Mouse (Mus musculus) layer of hippocampus, adult 9-11 months (tissue): ENCODE data around the gene Exd2.

Experiments
- DNase-seq: peaks from one replicate; pipeline ENCODE4 v3.0.0; 2022

The Exd2 gene

GRCm38 (mm10) chr12:80498356-80498755 is 35.5 kb downstream of the Exd2 start:
- DNase-seq, result no peak

- DNase-seq, result no peak
These were observed 37.6 kb downstream of the Exd2 start for GRCm38 (mm10) chr12:80500506-80500905.

- DNase-seq, result no peak
These were observed 41.8 kb downstream of the Exd2 start for GRCm38 (mm10) chr12:80504718-80505117.

- no peak for DNase-seq
These were observed 44.3 kb downstream of the Exd2 start for GRCm38 (mm10) chr12:80507041-80507745.

GRCm38 (mm10) chr12:80517977-80518376 is 55.1 kb downstream of the Exd2 start, which contains the start of gene Galnt16:
Galnt16 (plus strand) TSS chr12:80518277.
- no peak for DNase-seq

GRCm38 (mm10) chr12:80518393-80518756 is 55.5 kb downstream of the Exd2 start:
- no peak for DNase-seq

- DNase-seq, result peak; percentile 63
These were observed 56.1 kb downstream of the Exd2 start for GRCm38 (mm10) chr12:80518757-80519620.

GRCm38 (mm10) chr12:80519621-80520332 is 56.9 kb downstream of the Exd2 start:
- DNase-seq, result peak; percentile 72

GRCm38 (mm10) chr12:80522006-80522405 is 59.1 kb downstream of the Exd2 start:
- no peak for DNase-seq

GRCm38 (mm10) chr12:80524276-80524921 is 61.5 kb downstream of the Exd2 start:
- DNase-seq, result no peak

- peak; percentile 46 for DNase-seq
These were observed 62.6 kb downstream of the Exd2 start for GRCm38 (mm10) chr12:80525513-80525912.

- DNase-seq, result no peak
These were observed 63.6 kb downstream of the Exd2 start for GRCm38 (mm10) chr12:80526511-80526910.

GRCm38 (mm10) chr12:80527727-80528389 is 65.0 kb downstream of the Exd2 start:
- peak; percentile 80 for DNase-seq

- DNase-seq, result no peak
These were observed 67.2 kb downstream of the Exd2 start for GRCm38 (mm10) chr12:80530052-80530451.

- no peak for DNase-seq
These were observed 67.7 kb downstream of the Exd2 start for GRCm38 (mm10) chr12:80530630-80531029.

- no peak for DNase-seq
These were observed 68.7 kb downstream of the Exd2 start for GRCm38 (mm10) chr12:80531585-80531984.

GRCm38 (mm10) chr12:80533876-80534275 is 71.0 kb downstream of the Exd2 start:
- DNase-seq, result no peak

GRCm38 (mm10) chr12:80537313-80537712 is 74.4 kb downstream of the Exd2 start:
- DNase-seq, result no peak

- no peak for DNase-seq
These were observed 75.4 kb downstream of the Exd2 start for GRCm38 (mm10) chr12:80538311-80538710.

- peak; percentile 56 for DNase-seq
These were observed 82.4 kb downstream of the Exd2 start for GRCm38 (mm10) chr12:80545310-80545709.

GRCm38 (mm10) chr12:80549646-80550045 is 86.8 kb downstream of the Exd2 start:
- peak; percentile 49 for DNase-seq
